Mouse (Mus musculus) megakaryocyte, embryonic 14.5 days (primary cell): ENCODE data around the gene 2310079G19Rik. TPM values are rescaled to one million over a fixed set of nuclear protein-coding genes. Genes with fewer than 3 reads are reported as not detected.

Experiments
- H3K27me3 ChIP-seq: replicated peaks from 2 replicates; pipeline ENCODE3; 2012; ENCODE audit warnings: inconsistent platforms
- H3K36me3 ChIP-seq: replicated peaks from 2 replicates; pipeline ENCODE3; 2012; ENCODE audit warnings: low read length, inconsistent platforms, mixed read lengths
- H3K4me1 ChIP-seq: 2 replicates; pipeline ENCODE4 v1.6.1; 2012; ENCODE audit warnings: inconsistent platforms
- H3K4me3 ChIP-seq: replicated peaks from 2 replicates; pipeline ENCODE3; 2012; ENCODE audit warnings: moderate library complexity, mild to moderate bottlenecking, inconsistent platforms
- H3K9me3 ChIP-seq: 2 replicates; pipeline ENCODE4 v1.6.1; 2012; ENCODE audit warnings: inconsistent platforms
- FLI1 ChIP-seq: IDR thresholded peaks from 2 replicates; pipeline ENCODE4 v1.6.1; 2012; ENCODE audit warnings: low read length, inconsistent platforms, mixed read lengths
- GATA1 ChIP-seq: IDR thresholded peaks from 3 replicates; pipeline ENCODE4 v1.6.1; 2012; ENCODE audit warnings: mixed read lengths, low read length, inconsistent platforms, borderline replicate concordance
- polyA plus RNA-seq: library from polyadenylated mRNA; stranded (reverse); fragments of >175 nt; gene quantifications from 2 replicates; pipeline ENCODE4 v1.2.3, GENCODE M21; 2012; ENCODE audit warnings: low replicate concordance; ENCODE audit not compliant: insufficient read depth

Gene 2310079G19Rik
- not detected in 2 replicates for polyA plus RNA-seq

- Histone ChIP-seq H3K4me1 (no peaks in the 10 kb centered on the region), H3K27me3 (no peaks in the 10 kb centered on the region), H3K36me3 (no peaks in the 10 kb centered on the region), H3K4me3 (no peak within 1 kb of the TSS), H3K9me3 (peaks cover 9% of the 10 kb centered on the region)
- no peak for TF ChIP-seq GATA1
- TF ChIP-seq FLI1 = no peak
Measured at GRCm38 (mm10) chr16:88627566-88627965, at the start of gene 2310079G19Rik. 2310079G19Rik (minus strand) TSS chr16:88627666.

GRCm38 (mm10) chr16:88671571-88671970 is 44.1 kb upstream of the 2310079G19Rik start, which contains the start of gene Krtap27-1:
Krtap27-1 (minus strand) TSS chr16:88671671.
- Histone ChIP-seq H3K4me3 (no peak within 1 kb of the TSS), H3K27me3 (no peaks in the 10 kb centered on the region), H3K4me1 (no peaks in the 10 kb centered on the region), H3K9me3 (0 out of 2 replicates have a peak, but pooled peaks cover 2% of the 10 kb centered on the region), H3K36me3 (no peaks in the 10 kb centered on the region)
- no peak for TF ChIP-seq GATA1
- TF ChIP-seq FLI1 = no peak

DNA sequence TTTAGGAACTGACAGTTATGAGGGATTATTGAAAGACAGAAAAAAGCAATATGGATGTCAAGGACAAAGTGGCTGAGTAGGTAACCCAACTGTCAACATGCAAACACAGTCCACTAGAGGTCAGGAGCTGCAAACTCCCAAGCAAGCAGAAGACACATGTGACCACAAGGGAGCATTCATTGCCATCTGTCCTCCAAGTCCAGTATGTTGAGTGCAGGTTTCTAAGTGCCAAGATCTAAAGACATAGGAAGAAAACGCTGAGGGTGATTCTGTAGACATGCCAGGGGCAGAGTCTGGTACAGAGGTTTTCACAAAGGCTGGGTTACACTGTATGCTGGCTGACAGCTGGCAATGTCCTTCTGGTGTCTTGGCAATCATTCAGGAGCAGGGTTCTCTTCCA is 30.0 kb upstream of the 2310079G19Rik start:
- H3K36me3 ChIP-seq = no peaks in the 10 kb centered on the region
- no peaks in the 10 kb centered on the region for H3K4me1 ChIP-seq
- no peaks in the 10 kb centered on the region for H3K27me3 ChIP-seq
- H3K9me3 ChIP-seq = no peaks in the 10 kb centered on the region
- H3K4me3 ChIP-seq = no peak overlapping the region
- no peak for TF ChIP-seq GATA1
- TF ChIP-seq FLI1 = no peak

DNA sequence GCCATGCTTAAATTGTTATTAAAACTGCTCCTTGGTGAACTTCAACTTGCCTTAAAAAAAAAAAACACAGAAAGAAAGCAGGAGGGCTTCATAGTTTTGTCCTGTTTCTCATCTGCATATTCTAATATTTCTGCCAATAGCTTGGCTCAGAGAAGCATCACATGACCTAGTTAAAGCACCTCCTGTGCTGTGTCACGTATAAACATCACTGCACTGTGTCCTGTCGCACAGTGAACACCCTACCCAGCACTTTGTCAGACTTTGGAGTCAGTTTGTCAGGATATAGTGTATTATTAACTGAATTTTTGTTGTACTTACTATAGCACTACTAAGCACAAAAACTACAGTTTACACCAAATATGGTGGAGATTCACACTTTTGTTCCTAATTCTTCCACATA is 24.5 kb upstream of the 2310079G19Rik start:
- Histone ChIP-seq H3K27me3 (no peaks in the 10 kb centered on the region), H3K36me3 (no peaks in the 10 kb centered on the region), H3K9me3 (peaks cover 8% of the 10 kb centered on the region), H3K4me1 (no peaks in the 10 kb centered on the region), H3K4me3 (no peak overlapping the region)
- no peak for TF ChIP-seq FLI1
- no peak for TF ChIP-seq GATA1

GRCm38 (mm10) chr16:88651082-88651481 is 23.6 kb upstream of the 2310079G19Rik start:
- no peaks in the 10 kb centered on the region for H3K27me3 ChIP-seq
- peaks cover 12% of the 10 kb centered on the region for H3K9me3 ChIP-seq
- no peaks in the 10 kb centered on the region for H3K4me1 ChIP-seq
- no peaks in the 10 kb centered on the region for H3K36me3 ChIP-seq
- TF ChIP-seq GATA1 (no peak), FLI1 (no peak)
- H3K4me3 ChIP-seq = no peak overlapping the region

- no peaks in the 10 kb centered on the region for H3K27me3 ChIP-seq
- H3K9me3 ChIP-seq = peaks cover 18% of the 10 kb centered on the region
- no peaks in the 10 kb centered on the region for H3K4me1 ChIP-seq
- H3K36me3 ChIP-seq = no peaks in the 10 kb centered on the region
- peak within 1 kb of the TSS; percentile 25 for H3K4me3 ChIP-seq
- TF ChIP-seq GATA1 (no peak), FLI1 (no peak)
Measured at GRCm38 (mm10) chr16:88647358-88647846, 19.9 kb upstream of the 2310079G19Rik start, which contains the start of gene Krtap26-1. Krtap26-1 (minus strand) TSS chr16:88647796.

DNA sequence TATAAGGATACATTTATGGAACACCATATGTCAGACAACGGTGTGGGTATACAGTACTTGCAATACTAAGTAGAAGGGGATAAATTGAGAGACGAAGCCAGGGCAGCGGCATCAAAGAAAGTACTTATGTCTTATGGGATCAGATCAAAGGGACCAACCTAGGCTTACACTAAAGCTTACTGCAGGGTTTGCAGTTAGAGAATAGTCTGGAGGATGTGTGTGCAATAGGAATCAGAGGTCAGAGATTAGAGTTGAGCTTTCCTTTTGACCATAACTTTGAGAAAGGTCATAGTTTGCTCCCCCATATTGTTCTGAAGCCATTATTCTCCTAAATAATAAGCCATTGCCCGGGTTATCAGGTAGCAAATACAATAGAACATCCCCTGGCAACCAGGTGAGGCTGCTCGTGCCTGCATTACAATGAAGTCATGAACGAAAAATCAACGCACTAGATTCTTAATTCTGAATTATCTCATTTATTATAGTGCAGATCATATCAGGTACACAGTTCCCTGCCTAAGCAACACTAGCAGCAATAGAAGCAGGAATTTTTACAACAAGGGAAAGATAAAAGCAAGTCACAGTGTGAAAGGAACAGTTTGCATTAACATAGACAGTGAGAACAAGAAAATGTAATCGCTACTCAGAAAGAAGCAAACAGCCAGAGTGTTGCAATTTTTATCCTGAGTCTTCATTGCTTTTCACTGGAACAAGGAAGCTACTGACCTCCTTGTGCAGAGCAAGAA is 19.1 kb upstream of the 2310079G19Rik start:
- Histone ChIP-seq H3K36me3 (no peaks in the 10 kb centered on the region), H3K27me3 (no peaks in the 10 kb centered on the region), H3K4me1 (no peaks in the 10 kb centered on the region), H3K9me3 (peaks cover 18% of the 10 kb centered on the region), H3K4me3 (no peak overlapping the region)
- TF ChIP-seq FLI1 = no peak
- no peak for TF ChIP-seq GATA1

DNA sequence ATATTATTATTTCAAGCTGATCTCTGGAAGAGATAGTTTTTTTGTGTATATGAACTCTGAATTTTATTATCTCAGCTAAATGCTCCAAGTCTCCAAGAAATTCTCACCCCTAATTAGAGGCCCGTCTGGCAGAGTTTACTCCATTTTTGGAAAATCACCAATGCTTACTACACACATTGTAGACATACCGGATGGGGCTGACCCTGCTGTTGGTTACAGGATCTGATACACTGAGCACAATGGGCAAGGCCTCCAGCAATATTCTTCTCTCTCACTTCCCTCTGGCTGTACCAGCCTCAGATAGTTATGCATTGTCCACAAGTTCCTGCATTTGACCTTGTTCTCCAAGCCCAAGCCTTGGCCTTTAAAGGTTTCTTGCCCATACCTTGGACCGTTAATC is 12.6 kb upstream of the 2310079G19Rik start:
- Histone ChIP-seq H3K27me3 (no peaks in the 10 kb centered on the region), H3K4me3 (no peak overlapping the region), H3K9me3 (peaks cover 15% of the 10 kb centered on the region), H3K4me1 (no peaks in the 10 kb centered on the region), H3K36me3 (no peaks in the 10 kb centered on the region)
- TF ChIP-seq GATA1 = no peak
- TF ChIP-seq FLI1 = no peak

- no peaks in the 10 kb centered on the region for H3K27me3 ChIP-seq
- no peaks in the 10 kb centered on the region for H3K36me3 ChIP-seq
- TF ChIP-seq GATA1 (no peak), FLI1 (no peak)
- H3K4me1 ChIP-seq = no peaks in the 10 kb centered on the region
- H3K9me3 ChIP-seq = peaks cover 8% of the 10 kb centered on the region
- no peak overlapping the region for H3K4me3 ChIP-seq
Measured at GRCm38 (mm10) chr16:88635142-88635541, 7.7 kb upstream of the 2310079G19Rik start.

GRCm38 (mm10) chr16:88631474-88631873 is 4.0 kb upstream of the 2310079G19Rik start:
- Histone ChIP-seq H3K4me3 (no peak overlapping the region), H3K4me1 (no peaks in the 10 kb centered on the region), H3K27me3 (no peaks in the 10 kb centered on the region), H3K9me3 (peaks cover 17% of the 10 kb centered on the region), H3K36me3 (no peaks in the 10 kb centered on the region)
- TF ChIP-seq FLI1 (no peak), GATA1 (no peak)
